Mouse (Mus musculus) layer of hippocampus, postnatal 10 days (tissue): ENCODE data around the gene Atpif1. TPM values are rescaled to one million over a fixed set of nuclear protein-coding genes. Genes with fewer than 3 reads are reported as not detected.
"Not testable (repeated sequence)": the region's sequence is repeated elsewhere in the genome, so short reads cannot be mapped to it uniquely, and the experiment has no call there.

Source experiments
- DNase-seq, 2 experiments: peaks; one replicate each; pipeline ENCODE4 v3.0.0; 2021; ENCODE audit warnings: low spot score in 2 of 2
- long read RNA-seq: library from polyadenylated mRNA; stranded (forward); transcript quantifications from one replicate; pipeline ENCODE4 v2.0.0, GENCODE M21; 2023
- total RNA-seq, 2 experiments: library from RNA; stranded (reverse); gene quantifications; 2 replicates each; pipeline ENCODE4 v1.2.3; 2021

Gene Atpif1
- total RNA-seq, result 100 to 1,000 TPM; 649 to 727 TPM
- long read RNA-seq, transcript Atpif1-202 (2 exons, 1,014 nt), result minor isoform, 8 of 627 reads
- long read RNA-seq, transcript Atpif1-201 (3 exons, 539 nt), result major isoform, 603 of 627 reads
- long read RNA-seq, partial matches to known transcripts, result 0 of 627 reads
- long read RNA-seq, other reads (novel, unspliced or antisense), result 13 of 627 reads

GRCm38 (mm10) chr4:132532981-132533916 lies at the start of gene Atpif1:
TSS of gene Atpif1 (minus strand) at chr4:132533659.
- peak; percentile 83 to 89 for DNase-seq

GRCm38 (mm10) chr4:132574809-132575347 lies 41.4 kb upstream of the Atpif1 start:
- DNase-seq, result no peak

GRCm38 (mm10) chr4:132573327-132573726 lies 39.9 kb upstream of the Atpif1 start:
- DNase-seq, result no peak

GRCm38 (mm10) chr4:132571190-132571589 lies 37.7 kb upstream of the Atpif1 start:
- DNase-seq, result no peak

- no peak for DNase-seq
These were observed 35.7 kb upstream of the Atpif1 start for GRCm38 (mm10) chr4:132569115-132569514.

- no peak for DNase-seq
These were observed 33.9 kb upstream of the Atpif1 start for GRCm38 (mm10) chr4:132567361-132567779.

GRCm38 (mm10) chr4:132565089-132565747 lies 31.8 kb upstream of the Atpif1 start:
- peak; percentile 19 to 29 for DNase-seq

- peak; percentile 22 to 28 for DNase-seq
These were observed 30.5 kb upstream of the Atpif1 start, which contains the start of gene Ptafr for GRCm38 (mm10) chr4:132563965-132564364. TSS of gene Ptafr (plus strand) at chr4:132564067.

- no peak for DNase-seq
These were observed 29.8 kb upstream of the Atpif1 start for GRCm38 (mm10) chr4:132563261-132563660.

- DNase-seq, result not testable (repeated sequence)
These were observed 22.1 kb upstream of the Atpif1 start for GRCm38 (mm10) chr4:132555550-132555949.

GRCm38 (mm10) chr4:132554653-132555052 lies 21.2 kb upstream of the Atpif1 start:
- DNase-seq, result no peak

- no peak for DNase-seq
These were observed 20.8 kb upstream of the Atpif1 start for GRCm38 (mm10) chr4:132554221-132554620.

- peak; percentile 59 to 66 for DNase-seq
These were observed 12.4 kb upstream of the Atpif1 start for GRCm38 (mm10) chr4:132545851-132546250.

GRCm38 (mm10) chr4:132542724-132543123 lies 9.3 kb upstream of the Atpif1 start:
- DNase-seq, result no peak

GRCm38 (mm10) chr4:132541413-132541812 lies 8.0 kb upstream of the Atpif1 start:
- DNase-seq, result no peak

- no peak for DNase-seq
These were observed 6.0 kb upstream of the Atpif1 start for GRCm38 (mm10) chr4:132539481-132539880.

GRCm38 (mm10) chr4:132535406-132536121 lies 2.1 kb upstream of the Atpif1 start, which contains the start of gene Dnajc8:
TSS of gene Dnajc8 (plus strand) at chr4:132535550.
- DNase-seq, result peak; percentile 95 to 97

- no peak for DNase-seq
These were observed 963 bp downstream of the Atpif1 start for GRCm38 (mm10) chr4:132532496-132532895.

- no peak for DNase-seq
These were observed 3.2 kb downstream of the Atpif1 start for GRCm38 (mm10) chr4:132530033-132530804.

- DNase-seq, result no peak
These were observed 4.1 kb downstream of the Atpif1 start for GRCm38 (mm10) chr4:132529344-132529743.
